Mouse (Mus musculus) right cerebral cortex, postnatal 10 days (tissue): Measurements from ENCODE around the gene Smad9.

Experiments used
- DNase-seq, 2 experiments: peaks; one replicate each; pipeline ENCODE4 v3.0.0; 2021; ENCODE audit warnings: low spot score in 2 of 2

Gene Smad9

GRCm38 (mm10) chr3:54755145-54756041, at the start of gene Smad9:
Gene Smad9 (plus strand): TSS chr3:54755582.
- peak; percentile 72 to 75 for DNase-seq

GRCm38 (mm10) chr3:54708972-54709371, 46.4 kb upstream of the Smad9 start:
- no peak for DNase-seq

GRCm38 (mm10) chr3:54714253-54714652, 41.1 kb upstream of the Smad9 start, which contains the start of gene Gm21958:
Gene Gm21958 (minus strand): TSS chr3:54714353.
- no peak for DNase-seq

GRCm38 (mm10) chr3:54715461-54715860, 39.9 kb upstream of the Smad9 start:
- DNase-seq = no peak

- no peak for DNase-seq
These were observed 38.0 kb upstream of the Smad9 start for GRCm38 (mm10) chr3:54717348-54717747.

- no peak for DNase-seq
These were observed 36.4 kb upstream of the Smad9 start for GRCm38 (mm10) chr3:54718947-54719346.

GRCm38 (mm10) chr3:54723741-54724500, 31.5 kb upstream of the Smad9 start:
- no peak for DNase-seq

- DNase-seq = no peak
These were observed 30.0 kb upstream of the Smad9 start for GRCm38 (mm10) chr3:54725344-54725743.

GRCm38 (mm10) chr3:54727588-54727987, 27.8 kb upstream of the Smad9 start:
- no peak for DNase-seq

GRCm38 (mm10) chr3:54728100-54728499, 27.3 kb upstream of the Smad9 start:
- no peak for DNase-seq

- no peak for DNase-seq
These were observed 23.7 kb upstream of the Smad9 start for GRCm38 (mm10) chr3:54731626-54732150.

GRCm38 (mm10) chr3:54732371-54732770, 23.0 kb upstream of the Smad9 start:
- no peak for DNase-seq

- DNase-seq = peak; percentile 92 to 94
These were observed 20.8 kb upstream of the Smad9 start for GRCm38 (mm10) chr3:54734411-54735246.

GRCm38 (mm10) chr3:54735247-54736046, 19.9 kb upstream of the Smad9 start, which contains the start of the genes Exosc8 and Alg5:
Gene Exosc8 (minus strand): TSS chr3:54735393.
Gene Alg5 (plus strand): TSS chr3:54735539.
- DNase-seq = peak; percentile 89

GRCm38 (mm10) chr3:54736101-54736927, 19.1 kb upstream of the Smad9 start:
- peak; percentile 31 to 48 for DNase-seq

- DNase-seq = no peak
These were observed 18.1 kb upstream of the Smad9 start for GRCm38 (mm10) chr3:54737317-54737716.

GRCm38 (mm10) chr3:54741965-54742364, 13.4 kb upstream of the Smad9 start:
- DNase-seq = no peak

GRCm38 (mm10) chr3:54745799-54746198, 9.6 kb upstream of the Smad9 start:
- DNase-seq = no peak

GRCm38 (mm10) chr3:54753411-54753810, 2.0 kb upstream of the Smad9 start:
- no peak for DNase-seq

- peak; percentile 35 to 45 for DNase-seq
These were observed 676 bp downstream of the Smad9 start for GRCm38 (mm10) chr3:54756058-54756457.
